Mouse (Mus musculus): ENCODE results near the gene Srek1ip1.

GRCm38 (mm10) chr13:104843295-104844089, 51.2 kb downstream of the Srek1ip1 start:
- TF ChIP-seq MXI1 (IDR thresholded peaks at IDR 0.05; ENCODE audit: low read depth, low read length): no peak
- no peak for TF ChIP-seq USF1 (IDR thresholded peaks at IDR 0.05; ENCODE audit: low read depth, low read length)
- no peak for TF ChIP-seq HCFC1 (IDR thresholded peaks at IDR 0.05; ENCODE audit: low read depth, low read length)

Measured in CH12.LX (cell line).